Mouse (Mus musculus) cortical plate, adult 2 months (tissue): ENCODE measurements at regions not wholly inside any gene's neighbourhood (a gene's known extent, or its start where the extent isn't known, plus 50 kb on each side); places are given as distances from the start of the nearest gene placed in this dataset.

Experiments
- H3K27ac ChIP-seq: fragments of 200-500 bp; 2 replicates; pipeline ENCODE4 v1.5.1; 2012; ENCODE audit warnings: low read length, control low read depth, inconsistent platforms; ENCODE audit not compliant: insufficient read depth
- H3K4me1 ChIP-seq: fragments of 200-500 bp; 2 replicates; pipeline ENCODE4 v1.6.1; 2011; ENCODE audit warnings: low read length; ENCODE audit not compliant: control insufficient read depth, insufficient read depth
- H3K4me3 ChIP-seq: fragments of 200-500 bp; 2 replicates; pipeline ENCODE4 v1.5.1; 2011; ENCODE audit warnings: mild to moderate bottlenecking, low read length, control low read depth; ENCODE audit not compliant: insufficient read depth
- CTCF ChIP-seq: fragments of 200-500 bp; IDR thresholded peaks from 2 replicates; pipeline ENCODE4 v1.5.1; 2011; ENCODE audit warnings: mild to moderate bottlenecking, control low read depth, low read length; ENCODE audit not compliant: insufficient read depth; ENCODE audit errors: extremely low read depth
- POLR2A ChIP-seq: fragments of 200-500 bp; IDR thresholded peaks from 2 replicates; pipeline ENCODE4 v1.6.1; 2011; ENCODE audit warnings: mild to moderate bottlenecking, low read length, control low read depth; ENCODE audit not compliant: insufficient read depth; ENCODE audit errors: extremely low read depth

DNA sequence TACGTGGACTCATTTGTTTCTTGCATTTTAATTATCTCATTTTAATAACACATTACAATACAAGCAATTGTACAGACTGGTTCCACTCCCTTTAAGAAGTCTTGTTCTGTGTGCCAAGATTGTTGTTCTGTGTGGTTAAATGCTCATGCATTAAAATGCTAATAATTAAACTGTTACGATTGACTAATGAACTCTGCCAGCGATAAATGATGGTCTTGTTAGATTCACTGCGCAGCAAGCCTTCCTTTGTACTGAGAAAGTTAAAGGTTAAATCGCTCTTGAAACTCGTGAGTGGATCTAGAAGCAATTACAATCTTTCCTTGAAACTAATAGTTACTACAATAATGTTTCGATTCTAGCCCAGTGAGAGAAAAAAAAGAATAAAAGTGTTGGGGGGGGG, 221.0 kb downstream of the Emx2 start:
- no peak overlapping the region for H3K27ac ChIP-seq
- H3K4me1 ChIP-seq = no peaks in the 10 kb centered on the region
- TF ChIP-seq CTCF (no peak), POLR2A (no peak)

DNA sequence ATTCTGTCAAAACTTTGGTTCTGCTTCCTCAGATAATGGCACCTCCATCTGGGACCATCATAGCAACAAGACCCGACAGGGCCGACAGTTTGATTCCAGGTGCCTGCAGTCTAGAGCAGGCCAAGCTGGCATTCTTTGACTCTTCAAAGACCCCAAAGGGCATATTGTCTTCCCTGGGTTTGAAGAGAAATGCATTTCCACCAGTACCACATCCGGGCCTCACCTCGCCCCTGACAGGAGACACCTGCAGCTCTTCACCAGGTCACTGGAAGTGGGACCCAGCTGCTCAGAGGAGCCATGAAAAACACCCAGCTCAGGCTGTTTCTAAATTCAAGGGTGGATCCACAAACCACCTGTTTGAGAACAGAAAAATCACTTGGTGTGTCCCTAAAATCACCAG, 222.2 kb downstream of the Emx2 start:
- no peak overlapping the region for H3K4me3 ChIP-seq
- no peaks in the 10 kb centered on the region for H3K4me1 ChIP-seq
- no peak overlapping the region for H3K27ac ChIP-seq
- TF ChIP-seq CTCF = no peak
- no peak for TF ChIP-seq POLR2A

More for the DNA sequence above, 221.0 kb downstream of the Emx2 start:
- no peak overlapping the region for H3K4me3 ChIP-seq

DNA sequence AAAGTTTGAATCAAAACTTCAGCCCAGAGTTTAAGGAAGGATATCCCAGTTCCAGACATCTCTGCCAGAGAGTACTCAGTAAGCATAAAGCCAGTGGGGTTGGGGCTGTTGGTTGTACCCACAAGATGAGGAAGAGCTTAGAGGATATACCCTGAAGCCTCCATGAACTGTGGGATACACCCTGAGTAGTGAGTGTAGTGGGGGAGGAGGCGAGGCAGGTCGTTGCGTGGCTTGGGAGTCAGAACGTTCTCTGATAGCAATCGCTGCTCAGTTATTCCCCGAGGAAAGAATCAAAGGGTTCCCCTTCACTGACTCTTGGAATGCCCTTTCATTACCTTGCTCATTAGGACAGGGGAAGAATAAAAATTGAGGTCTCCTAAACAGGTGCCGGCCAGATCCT, 226.1 kb downstream of the Emx2 start:
- no peaks in the 10 kb centered on the region for H3K4me1 ChIP-seq
- no peak overlapping the region for H3K4me3 ChIP-seq
- TF ChIP-seq POLR2A (no peak), CTCF (no peak)

DNA sequence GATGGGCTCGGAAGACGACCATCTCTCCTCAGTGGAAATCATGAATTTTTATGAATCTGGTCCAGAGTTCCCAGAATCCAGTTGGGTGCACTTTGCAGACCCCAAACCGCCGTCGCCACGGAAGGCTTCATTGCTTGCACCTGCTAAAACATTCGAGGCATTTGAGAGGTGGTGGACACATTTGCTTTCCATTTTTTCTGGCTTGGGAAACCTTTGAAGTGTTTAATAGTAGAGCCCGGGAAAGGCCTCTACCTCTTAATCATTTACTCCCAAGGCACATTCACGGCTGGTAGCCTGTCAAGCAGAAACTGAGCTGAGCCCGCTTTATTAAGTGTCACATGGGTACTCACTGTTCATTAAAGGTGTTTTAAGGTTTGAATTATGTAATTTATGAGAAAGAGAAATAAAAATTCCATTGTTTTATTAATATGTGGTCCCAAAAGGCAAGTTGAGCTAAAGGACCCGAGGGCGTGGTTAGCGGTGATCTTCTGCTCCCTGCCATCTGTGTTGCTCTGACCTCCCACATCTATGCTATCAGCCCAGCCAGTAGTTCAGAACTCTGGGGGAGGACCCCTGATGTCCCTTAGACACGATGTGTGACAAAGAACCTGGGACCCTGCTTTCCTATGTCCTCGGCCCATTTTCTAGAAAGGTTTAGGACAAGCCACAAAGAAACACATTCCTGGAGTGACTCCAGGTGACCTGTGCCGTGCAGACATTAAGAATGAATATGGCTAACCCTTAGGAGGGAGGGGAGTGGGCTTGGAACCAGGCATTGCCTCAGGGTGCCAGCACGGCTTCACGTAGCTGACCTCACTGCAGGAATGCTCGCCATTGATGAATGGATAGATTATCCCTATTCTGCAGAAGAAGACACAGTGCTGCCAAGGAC, 227.9 kb downstream of the Emx2 start:
- H3K4me3 ChIP-seq = no peak overlapping the region
- no peak for TF ChIP-seq POLR2A
- TF ChIP-seq CTCF = no peak
- no peaks in the 10 kb centered on the region for H3K4me1 ChIP-seq
- H3K27ac ChIP-seq = no peak overlapping the region

More for the DNA sequence above, 226.1 kb downstream of the Emx2 start:
- no peak overlapping the region for H3K27ac ChIP-seq

DNA sequence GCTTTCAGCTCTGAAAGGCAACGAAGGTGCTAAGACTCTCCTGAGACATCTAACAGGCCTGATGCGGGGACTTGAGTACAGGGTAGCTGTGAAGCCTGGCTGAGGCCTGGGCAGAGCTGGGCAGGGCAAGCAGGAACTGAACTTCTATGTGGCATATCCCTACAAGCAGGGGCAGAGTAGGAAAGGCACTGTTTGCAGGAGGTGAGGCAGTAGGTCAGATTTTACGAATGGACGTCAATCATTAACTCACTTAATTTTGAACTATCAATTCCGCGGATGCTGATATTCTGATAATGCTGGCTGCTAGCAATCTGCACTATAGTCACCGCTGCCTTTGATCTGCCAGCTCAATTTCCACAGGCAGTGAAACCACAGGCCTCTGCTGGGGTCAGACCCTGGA, 229.0 kb downstream of the Emx2 start:
- no peak overlapping the region for H3K27ac ChIP-seq
- TF ChIP-seq POLR2A = no peak
- no peak for TF ChIP-seq CTCF
- no peak overlapping the region for H3K4me3 ChIP-seq
- no peaks in the 10 kb centered on the region for H3K4me1 ChIP-seq

DNA sequence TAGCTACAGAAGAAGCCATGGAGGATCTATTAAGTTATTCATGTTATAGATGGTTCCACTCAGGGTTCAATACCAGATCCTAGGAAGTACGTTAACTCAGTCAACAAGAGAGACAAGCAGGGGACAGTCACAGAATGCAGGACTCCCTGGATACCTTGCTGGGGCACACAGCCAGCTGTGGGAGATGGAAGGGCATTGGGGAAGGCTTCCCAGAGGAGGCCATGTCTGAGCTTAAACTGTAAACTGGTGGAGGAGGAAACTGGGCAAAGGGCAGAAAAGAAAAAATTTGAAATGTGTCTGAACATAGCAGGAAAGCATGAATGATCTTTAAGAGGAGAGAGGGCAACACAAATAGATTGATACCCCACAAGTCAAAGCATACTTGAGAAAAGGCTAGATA, 229.5 kb downstream of the Emx2 start:
- Histone ChIP-seq H3K4me3 (no peak overlapping the region), H3K4me1 (no peaks in the 10 kb centered on the region), H3K27ac (no peak overlapping the region)
- TF ChIP-seq POLR2A (no peak), CTCF (no peak)

DNA sequence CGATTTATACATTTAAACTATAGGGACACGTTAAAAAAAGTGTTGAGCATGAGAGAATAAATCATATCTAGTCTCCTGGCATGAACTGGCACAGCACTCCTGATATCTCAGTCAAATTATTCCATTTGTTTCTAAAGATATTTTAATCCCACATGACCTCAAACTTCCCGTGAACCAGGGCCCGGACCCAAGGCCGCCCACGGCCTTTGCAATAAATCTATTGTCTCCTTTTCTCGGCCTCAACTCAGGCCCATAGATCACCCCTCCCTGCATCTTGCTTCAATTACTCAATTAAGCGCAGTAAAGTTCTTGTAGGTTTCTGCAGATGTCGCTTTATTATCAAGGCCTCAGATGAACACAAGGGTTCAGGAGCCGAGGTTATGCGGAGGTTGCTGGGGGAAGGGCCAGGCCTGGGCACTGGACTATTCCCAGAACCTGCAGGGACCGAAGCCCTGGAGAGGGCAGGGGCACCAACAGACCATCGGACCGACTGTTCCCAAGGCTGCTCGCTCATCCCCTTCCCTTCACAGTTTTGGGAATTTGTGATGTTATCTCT, 233.4 kb downstream of the Emx2 start:
- Histone ChIP-seq H3K4me1 (0 out of 2 replicates have a peak, but pooled peaks cover 1% of the 10 kb centered on the region), H3K27ac (no peak overlapping the region), H3K4me3 (no peak overlapping the region)
- no peak for TF ChIP-seq CTCF
- no peak for TF ChIP-seq POLR2A

DNA sequence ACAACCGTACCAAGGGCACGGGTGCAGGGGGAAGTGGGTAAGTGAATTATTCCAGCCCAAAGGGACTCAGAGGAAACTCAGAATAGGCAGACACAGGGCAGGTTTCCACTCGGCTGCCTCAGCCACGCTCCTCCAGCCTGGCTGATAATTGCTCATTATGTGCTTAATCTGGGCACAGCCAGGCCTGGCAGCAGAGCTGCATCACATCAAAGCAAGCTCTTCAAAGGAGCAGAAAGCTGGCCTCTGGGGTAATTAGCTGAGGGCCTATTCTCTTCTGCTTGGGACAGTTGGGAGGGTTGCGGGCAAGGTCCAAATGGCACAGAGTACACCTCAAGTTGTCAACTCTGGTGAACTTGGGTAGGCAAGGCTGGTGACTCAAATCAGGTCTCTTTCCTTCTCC, 239.5 kb downstream of the Emx2 start:
- Histone ChIP-seq H3K27ac (no peak overlapping the region), H3K4me3 (no peak overlapping the region), H3K4me1 (0 out of 2 replicates have a peak, but pooled peaks cover 1% of the 10 kb centered on the region)
- TF ChIP-seq CTCF = no peak
- TF ChIP-seq POLR2A = no peak

DNA sequence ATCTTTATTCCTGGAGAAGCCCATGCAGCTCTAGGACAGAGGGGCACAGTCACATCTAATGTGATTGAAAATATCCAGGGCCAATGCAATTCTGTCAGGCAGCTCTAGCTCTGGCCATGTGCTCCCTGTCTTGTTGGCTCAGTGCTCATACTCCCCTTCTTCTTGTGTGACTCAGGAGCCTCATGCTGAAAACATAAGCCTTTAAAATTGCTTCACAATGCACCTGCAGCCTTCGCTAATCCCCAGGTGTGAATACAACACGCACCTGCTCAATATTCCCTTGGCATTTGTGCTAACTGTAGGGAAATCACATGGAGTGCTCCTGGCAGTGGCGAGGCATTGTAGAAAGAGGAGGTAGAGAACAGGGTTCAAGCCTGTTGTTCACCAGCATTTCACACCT, 242.0 kb downstream of the Emx2 start:
- no peak overlapping the region for H3K4me3 ChIP-seq
- H3K27ac ChIP-seq = no peak overlapping the region
- H3K4me1 ChIP-seq = 0 out of 2 replicates have a peak, but pooled peaks cover 1% of the 10 kb centered on the region
- no peak for TF ChIP-seq POLR2A
- TF ChIP-seq CTCF = no peak

DNA sequence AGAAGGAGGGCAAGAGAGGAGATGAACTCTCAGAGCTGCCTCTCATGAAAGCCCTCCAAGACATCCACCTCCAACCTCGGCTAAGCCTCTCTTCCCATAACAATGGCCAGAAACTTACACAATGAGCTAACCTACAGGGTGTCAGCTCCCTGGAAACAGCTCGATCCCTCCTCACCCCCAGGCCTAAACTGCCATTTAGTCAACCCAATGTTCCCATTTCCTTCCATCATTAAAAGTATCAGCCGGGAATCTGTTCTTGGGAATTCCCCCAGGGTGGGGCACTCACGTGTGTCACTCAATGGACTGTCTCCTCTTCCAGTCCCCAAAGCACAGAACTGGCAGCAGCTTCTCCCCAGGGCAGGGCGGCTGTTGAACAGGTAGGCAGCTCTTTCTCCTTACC, 236.3 kb downstream of the Rab11fip2 start:
- Histone ChIP-seq H3K27ac (no peak overlapping the region), H3K4me1 (no peaks in the 10 kb centered on the region), H3K4me3 (no peak overlapping the region)
- TF ChIP-seq CTCF = no peak
- no peak for TF ChIP-seq POLR2A
